24 mouse cellular contexts compared by ENCODE assay signal in genomic region chr1:23843790-23844189, GRCm38 (mm10).
A peak's percentile ranks its signal among the peaks of the same experiment; 100 is the strongest.
DNase-seq lines count a peak whose midpoint lies in the region; ATAC-seq and TF ChIP-seq lines count a peak whose summit lies in the region.
"Had no signal": no experiment of that assay in that cellular context is flagged by ENCODE, and none has a peak within 500 bp of the region (broad histone marks: within the 10 kb centered on the region; RNA-seq: fewer than 3 reads in every experiment).

No protein-coding gene starts in this region.

- no peak overlapping the region for H3K4me3 ChIP-seq in bone marrow macrophage, adult 2 months (ENCODE audit: insufficient read depth, low read length)
- H3K4me3 ChIP-seq: embryonic facial prominence, embryonic 12.5 days; heart, embryonic 13.5 days; hindbrain, embryonic 13.5 days; left cerebral cortex, adult 2 months; midbrain, embryonic 13.5 days had no signal

- no peak for TF ChIP-seq CTCF in bone marrow macrophage, adult 2 months (IDR thresholded peaks at IDR 0.05; ENCODE audit: low read depth, low read length)

- peak overlapping the region; percentile 65 for H3K27ac ChIP-seq in bone marrow macrophage, adult 2 months (ENCODE audit: insufficient read depth, low read depth, low read length)
- H3K27ac ChIP-seq: embryonic facial prominence, embryonic 12.5 days; heart, embryonic 13.5 days; hindbrain, embryonic 13.5 days; left cerebral cortex, adult 2 months; midbrain, embryonic 13.5 days had no signal

- DNase-seq in frontal cortex, adult 2 months (ENCODE audit: extremely low spot score in 1 of 2, low spot score in 1 of 2), result no peak
- DNase-seq in layer of hippocampus, adult 18-20 months (ENCODE audit: low spot score in 2 of 2), result peak; percentile 13 to 37
- DNase-seq in layer of hippocampus, adult 9-10 months (ENCODE audit: low spot score), result no peak
- DNase-seq in kidney, postnatal 14 days, result peak; percentile 14
- DNase-seq in embryo, embryonic 11 days, result no peak
- no peak for DNase-seq in c-Kit-positive CD71-positive TER-119-positive erythroid progenitor cells, embryonic 14.5 days (ENCODE audit: low spot score)
- DNase-seq: adrenal gland, postnatal 14 days; cerebellum, adult 8-10 months; gastrocnemius, postnatal 25 days; left cerebral cortex, postnatal 4 days; liver; right cerebral cortex, postnatal 14 days; spleen, adult 18-20 months; thymus, adult 2 months had no signal

- no peak for TF ChIP-seq POLR2A in bone marrow macrophage, adult 2 months (IDR thresholded peaks at IDR 0.05; ENCODE audit: borderline replicate concordance, low read depth, low read length)

- 0 out of 2 replicates have a peak, but pooled peaks have one; percentile 29 for ATAC-seq in frontal cortex, adult (ENCODE audit: low TSS enrichment)
- ATAC-seq: activated CD4-positive, CD25-positive, alpha-beta regulatory T cell, adult 4 months; forebrain, embryonic 14.5 days; inflammation-experienced regulatory T-cells, adult 6 months; midbrain, embryonic 13.5 days had no signal

- H3K4me1 ChIP-seq in bone marrow macrophage, adult 2 months (ENCODE audit: control insufficient read depth, insufficient read depth, low read length), result peaks cover 10% of the 10 kb centered on the region
- H3K4me1 ChIP-seq: embryonic facial prominence, embryonic 12.5 days; heart, embryonic 13.5 days had no signal

Comparison
In these comparisons a context has a peak if more than half of its experiments do, and no peak if none do; other contexts are left out.
1. DNase-seq: peak in layer of hippocampus, adult 18-20 months (2 of 2) and kidney, postnatal 14 days (single experiment); none in frontal cortex, adult 2 months (0 of 2), layer of hippocampus, adult 9-10 months (single experiment), embryo, embryonic 11 days (single experiment) and c-Kit-positive CD71-positive TER-119-positive erythroid progenitor cells, embryonic 14.5 days (single experiment).